Mouse (Mus musculus) small intestine, adult 2 months (tissue): ENCODE data around the gene Hcls1. TPM values are rescaled to one million over a fixed set of nuclear protein-coding genes. Genes with fewer than 3 reads are reported as not detected.
A peak's percentile ranks its signal among the peaks of the same experiment; 100 is the strongest.

ENCODE experiments used
- H3K27ac ChIP-seq: fragments of 200-500 bp; 2 replicates; pipeline ENCODE4 v1.5.1; 2012; ENCODE audit warnings: low read depth, low read length, control low read depth, inconsistent platforms; ENCODE audit not compliant: insufficient read depth
- H3K27me3 ChIP-seq: fragments of 200-500 bp; 2 replicates; pipeline ENCODE4 v1.6.1; 2012; ENCODE audit warnings: mild to moderate bottlenecking, moderate library complexity, low read length, inconsistent platforms; ENCODE audit not compliant: control insufficient read depth, insufficient read depth
- H3K36me3 ChIP-seq: fragments of 200-500 bp; 2 replicates; pipeline ENCODE4 v1.6.1; 2012; ENCODE audit warnings: mild to moderate bottlenecking, low read length, control low read depth, inconsistent platforms; ENCODE audit not compliant: control insufficient read depth, insufficient read depth
- H3K4me1 ChIP-seq: fragments of 200-500 bp; 2 replicates; pipeline ENCODE4 v1.6.1; 2012; ENCODE audit warnings: low read length, inconsistent platforms, mixed read lengths; ENCODE audit not compliant: control insufficient read depth, insufficient read depth, insufficient read length
- H3K4me3 ChIP-seq: fragments of 200-500 bp; 2 replicates; pipeline ENCODE4 v1.5.1; 2012; ENCODE audit warnings: low read depth, mild to moderate bottlenecking, control low read depth, inconsistent platforms, low read length, moderate library complexity
- CTCF ChIP-seq: fragments of 200-500 bp; IDR thresholded peaks from 2 replicates; pipeline ENCODE4 v1.5.1; 2012; ENCODE audit warnings: low read depth, mild to moderate bottlenecking, control low read depth, inconsistent platforms, low read length, moderate library complexity, mixed read lengths; ENCODE audit not compliant: insufficient replicate concordance, insufficient read length; ENCODE audit errors: extremely low read depth
- POLR2A ChIP-seq: fragments of 200-500 bp; IDR thresholded peaks from 2 replicates; pipeline ENCODE4 v1.6.1; 2012; ENCODE audit warnings: low read depth, mild to moderate bottlenecking, control low read depth, inconsistent platforms, low read length, moderate library complexity
- WGBS: fragments of 180-500 bp; shearing (Covaris S2); methylation state at CpG from one replicate; pipeline ENCODE4 v1.1.7; 2018; 5-methylcytosine and 5-hydroxymethylcytosine counted together
- polyA plus RNA-seq: library from polyadenylated mRNA; depleted of rRNA; stranded (reverse); fragments of >200 nt; gene quantifications from 2 replicates; pipeline ENCODE4 v1.2.3, GENCODE M21; 2012; rRNA removed

Gene Hcls1
- polyA plus RNA-seq = 4.7 and 9.0 TPM in 2 replicates

DNA sequence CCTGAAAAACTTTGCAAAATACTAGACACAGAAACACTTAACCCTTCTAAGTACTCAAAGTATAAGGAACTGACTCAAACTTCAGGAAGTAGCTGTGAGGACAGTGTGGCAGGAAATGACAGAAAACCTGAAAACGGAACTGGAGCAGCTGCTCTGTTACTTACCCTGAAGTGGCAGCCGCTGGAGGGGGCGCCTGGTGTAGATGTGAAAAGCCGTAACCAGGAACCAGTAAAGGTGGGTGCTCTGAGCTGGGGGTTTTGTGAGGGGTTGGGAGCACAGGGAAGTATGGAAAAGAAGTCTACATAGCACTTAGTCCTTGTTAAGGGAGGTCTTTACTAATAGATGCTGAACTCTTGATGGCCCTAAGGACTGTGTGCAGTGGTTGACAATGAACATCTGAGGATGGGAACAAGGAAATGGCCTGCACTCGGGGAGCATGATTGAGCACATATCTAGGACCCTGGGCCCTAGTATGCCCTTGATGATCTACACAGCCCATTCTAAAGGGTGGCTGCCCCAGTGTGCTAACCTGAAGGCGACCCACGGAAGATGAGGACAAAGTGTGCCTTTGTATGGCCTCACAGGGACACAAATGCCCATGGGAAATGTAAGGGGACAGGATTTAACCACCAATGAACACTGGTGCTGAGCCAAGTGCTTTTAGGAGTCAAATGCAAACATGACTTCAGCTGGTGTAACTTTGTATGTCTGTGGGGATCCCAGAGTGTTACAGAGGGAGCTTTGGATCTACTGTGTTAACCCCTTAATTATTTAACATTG, at the start of gene Hcls1:
Hcls1 (plus strand) TSS at position 143 of the 780 bp plus-strand sequence.
- Histone ChIP-seq H3K36me3 (peaks cover 19% of the 10 kb centered on the region), H3K4me3 (peak within 1 kb of the TSS; percentile 51), H3K27ac (peak within 1 kb of the TSS; percentile 71), H3K27me3 (no peaks in the 10 kb centered on the region), H3K4me1 (no peaks in the 10 kb centered on the region; the same call in 1 of the 2 replicates)
- 60% methylated on average over 7 of the region's 7 CpGs for WGBS
- peak; percentile 48; the same call in 1 of the 2 replicates for TF ChIP-seq POLR2A
- no peak for TF ChIP-seq CTCF

DNA sequence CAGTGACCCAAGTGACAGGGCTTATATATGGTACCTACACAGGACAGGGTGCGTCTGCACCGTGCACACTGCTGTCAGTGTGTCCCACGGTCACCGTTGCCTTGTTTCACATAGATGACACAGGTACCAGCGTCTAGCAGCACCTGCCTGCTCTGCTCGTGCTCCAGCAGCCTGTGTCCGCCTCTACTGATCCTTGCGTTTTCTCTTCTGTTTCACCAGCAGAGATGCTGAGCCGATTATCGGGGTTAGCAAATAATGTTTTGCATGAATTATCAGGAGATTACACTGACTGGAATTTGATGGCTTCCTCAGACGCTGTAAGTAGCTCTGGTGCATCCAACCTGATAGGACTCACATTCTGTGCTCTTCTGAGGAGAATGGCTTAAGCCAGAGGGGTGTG, 48.9 kb upstream of the Hcls1 start:
- no peaks in the 10 kb centered on the region for H3K4me1 ChIP-seq
- H3K4me3 ChIP-seq = no peak overlapping the region
- H3K27me3 ChIP-seq = no peaks in the 10 kb centered on the region
- H3K36me3 ChIP-seq = peaks cover 41% of the 10 kb centered on the region
- WGBS = 93% methylated on average over 11 of the region's 11 CpGs
- no peak for TF ChIP-seq CTCF
- TF ChIP-seq POLR2A = no peak
- no peak overlapping the region for H3K27ac ChIP-seq

DNA sequence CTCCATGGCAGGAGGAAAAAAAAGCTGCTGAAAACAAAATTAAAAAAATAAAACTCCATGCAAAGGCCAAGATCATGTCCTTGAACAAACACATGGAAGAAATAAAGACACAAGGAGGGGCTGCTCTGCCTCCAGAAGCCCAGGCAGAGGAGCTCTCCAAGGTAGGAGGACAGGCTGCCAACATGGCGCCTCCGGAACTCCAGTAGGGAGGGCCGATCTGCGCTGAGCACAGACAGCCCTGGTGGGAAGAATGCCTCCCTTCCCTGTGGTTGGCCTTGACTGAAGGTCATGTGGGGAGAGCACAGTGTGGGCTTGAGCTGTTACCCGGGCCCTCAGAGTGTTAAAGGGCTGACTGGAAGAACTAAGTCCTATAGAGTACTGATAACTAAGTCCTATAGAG, 47.2 kb upstream of the Hcls1 start:
- Histone ChIP-seq H3K27ac (no peak overlapping the region), H3K36me3 (peaks cover 49% of the 10 kb centered on the region), H3K4me1 (no peaks in the 10 kb centered on the region), H3K27me3 (no peaks in the 10 kb centered on the region), H3K4me3 (no peak overlapping the region)
- no peak for TF ChIP-seq POLR2A
- TF ChIP-seq CTCF = no peak
- 87% methylated on average over 5 of the region's 5 CpGs for WGBS

DNA sequence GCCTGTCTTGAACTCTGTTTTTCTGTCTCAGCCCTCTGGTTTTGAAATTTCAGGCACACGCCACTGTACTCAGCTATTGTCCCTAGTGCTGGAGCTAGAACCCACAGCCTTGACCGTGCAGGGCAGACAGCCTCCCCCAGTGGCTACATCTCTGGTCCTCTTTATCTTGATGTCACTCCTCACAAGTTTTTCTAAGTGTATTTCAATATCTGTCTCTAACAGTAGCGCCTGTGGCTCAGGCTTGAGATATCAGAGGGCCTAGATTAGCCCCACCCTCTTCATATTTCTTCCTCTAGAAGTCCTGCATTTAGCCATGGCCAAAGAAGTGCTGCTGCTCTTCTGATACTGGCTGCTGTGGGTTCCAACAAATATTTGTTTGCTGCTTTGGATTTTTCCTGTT, 44.2 kb upstream of the Hcls1 start:
- no peaks in the 10 kb centered on the region for H3K27me3 ChIP-seq
- H3K4me1 ChIP-seq = no peaks in the 10 kb centered on the region
- TF ChIP-seq CTCF = no peak
- no peak for TF ChIP-seq POLR2A
- peaks cover 67% of the 10 kb centered on the region for H3K36me3 ChIP-seq
- WGBS = 94% methylated on average over 3 of the region's 3 CpGs
- H3K27ac ChIP-seq = no peak overlapping the region
- no peak overlapping the region for H3K4me3 ChIP-seq

DNA sequence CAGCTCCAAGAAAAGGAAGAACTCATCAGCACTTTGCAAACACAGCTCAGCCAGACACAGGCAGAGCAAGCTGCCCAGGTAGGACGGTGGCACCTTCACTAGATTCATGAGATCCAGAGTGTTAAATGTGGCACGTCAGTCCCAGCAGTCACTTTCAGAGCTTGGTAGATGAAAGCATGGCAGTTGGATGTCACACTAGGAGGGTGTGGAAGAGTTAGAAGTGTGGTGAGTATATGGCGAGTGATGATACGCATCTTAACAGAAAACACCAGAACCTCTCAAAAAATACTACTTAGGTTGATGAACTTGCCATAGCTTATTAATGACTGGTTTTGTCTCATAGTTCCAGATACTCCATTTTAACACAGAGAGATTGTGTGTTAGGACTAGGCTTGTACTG, 43.4 kb upstream of the Hcls1 start:
- H3K27ac ChIP-seq = no peak overlapping the region
- H3K4me3 ChIP-seq = no peak overlapping the region
- H3K36me3 ChIP-seq = peaks cover 66% of the 10 kb centered on the region
- 95% methylated on average over 4 of the region's 4 CpGs for WGBS
- H3K27me3 ChIP-seq = no peaks in the 10 kb centered on the region
- H3K4me1 ChIP-seq = no peaks in the 10 kb centered on the region
- no peak for TF ChIP-seq POLR2A
- TF ChIP-seq CTCF = no peak

DNA sequence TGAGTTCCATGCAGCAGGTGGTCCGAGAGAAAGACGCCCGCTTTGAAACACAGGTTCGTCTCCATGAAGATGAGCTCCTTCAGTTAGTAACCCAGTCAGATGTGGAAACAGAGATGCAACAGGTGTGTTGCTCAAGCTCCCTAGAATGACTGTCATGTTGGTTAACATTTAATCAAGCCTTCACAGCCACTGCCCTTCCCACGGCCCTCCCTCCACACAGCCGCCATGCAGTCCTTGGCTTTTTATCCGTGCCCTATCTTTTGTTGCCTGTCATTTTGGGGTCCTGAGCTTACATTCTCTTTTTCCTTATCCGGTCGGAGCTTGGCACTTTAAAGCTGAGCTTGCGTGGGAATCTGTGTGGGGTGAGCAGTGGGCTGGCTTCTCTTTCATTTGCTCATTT, 41.5 kb upstream of the Hcls1 start:
- H3K4me3 ChIP-seq = no peak overlapping the region
- 83% methylated on average over 10 of the region's 10 CpGs for whole genome bisulfite sequencing
- no peak overlapping the region for H3K27ac ChIP-seq
- H3K27me3 ChIP-seq = no peaks in the 10 kb centered on the region
- peaks cover 63% of the 10 kb centered on the region for H3K36me3 ChIP-seq
- H3K4me1 ChIP-seq = no peaks in the 10 kb centered on the region
- TF ChIP-seq POLR2A (no peak), CTCF (no peak)

DNA sequence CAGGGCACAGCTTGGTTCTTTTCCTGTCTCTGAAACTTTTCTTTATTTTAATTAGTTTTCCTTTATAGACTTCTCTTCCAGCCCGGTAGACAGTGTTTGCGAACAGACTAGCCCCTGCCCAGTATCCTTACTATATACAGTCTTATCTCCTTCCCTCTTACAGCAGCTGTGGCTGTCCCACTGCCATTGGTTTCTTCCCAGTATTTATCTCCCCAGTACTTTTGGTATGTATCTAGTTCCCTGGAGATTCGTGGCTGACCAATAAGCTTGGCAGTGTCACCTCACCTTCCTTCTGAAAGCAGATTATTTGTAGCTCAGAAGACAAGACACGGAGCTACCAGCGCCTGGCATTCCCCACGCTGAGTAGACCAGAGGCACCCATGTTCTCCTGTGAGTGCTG, 38.1 kb upstream of the Hcls1 start:
- 91% methylated on average over 6 of the region's 6 CpGs for WGBS

DNA sequence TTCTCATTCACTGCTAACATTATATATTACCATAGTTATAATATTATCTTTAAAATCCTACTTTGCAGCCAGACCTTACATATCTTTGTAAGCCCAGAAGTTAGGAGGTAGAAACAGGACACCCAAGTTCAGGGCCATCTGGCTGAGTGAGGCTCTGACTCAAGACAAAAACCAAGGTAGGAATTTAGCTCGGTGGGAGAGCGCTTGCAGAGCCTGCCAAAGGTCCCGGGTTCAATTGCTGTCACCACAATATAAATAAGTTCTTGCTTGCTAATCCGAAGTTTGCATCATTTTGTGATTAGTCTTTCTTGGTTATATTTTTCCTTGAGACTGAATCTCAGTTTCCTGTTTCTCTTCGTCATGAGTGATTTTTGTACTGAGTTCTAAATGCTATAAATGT, 31.6 kb upstream of the Hcls1 start:
- WGBS = 88% methylated on average over 5 of the region's 5 CpGs
- Histone ChIP-seq H3K27me3 (no peaks in the 10 kb centered on the region), H3K4me1 (no peaks in the 10 kb centered on the region), H3K36me3 (peaks cover 50% of the 10 kb centered on the region), H3K4me3 (no peak overlapping the region), H3K27ac (no peak overlapping the region)
- TF ChIP-seq CTCF = no peak
- TF ChIP-seq POLR2A = no peak

More for the DNA sequence above, 38.1 kb upstream of the Hcls1 start:
- Histone ChIP-seq H3K27me3 (no peaks in the 10 kb centered on the region), H3K4me3 (no peak overlapping the region), H3K27ac (no peak overlapping the region), H3K36me3 (peaks cover 59% of the 10 kb centered on the region), H3K4me1 (no peaks in the 10 kb centered on the region)
- TF ChIP-seq POLR2A = no peak
- TF ChIP-seq CTCF = no peak
